Mouse (Mus musculus) inflammation-experienced regulatory T-cells (primary cell): ENCODE measurements around the gene Zfp934. TPM values are rescaled to one million over a fixed set of nuclear protein-coding genes. Genes with fewer than 3 reads are reported as not detected.

Experiments used
- polyA plus RNA-seq, 2 experiments: library from polyadenylated mRNA; unstranded; fragments of 100-300 nt; shearing (Covaris generic); gene quantifications; one replicate each; pipeline ENCODE4 v1.2.1; 2017

Zfp934 gene
- 10 to 100 TPM in 1 of 2 experiments, 1 to 10 TPM in 1; 7.8 to 14.7 TPM for polyA plus RNA-seq

GRCm38 (mm10) chr13:62571099-62571498 is at the start of gene Zfp934:
Gene Zfp934, minus strand, starts transcription at chr13:62571199.

GRCm38 (mm10) chr13:62558189-62559110 is 12.5 kb downstream of the Zfp934 start, which contains the start of gene Zfp935:
Gene Zfp935, minus strand, starts transcription at chr13:62558511.

GRCm38 (mm10) chr13:62466424-62467334 is 104.3 kb downstream of the Zfp934 start, which contains the start of gene Gm49359:
Gene Gm49359, minus strand, starts transcription at chr13:62466832.

Other genes with a start within 250 kb of the Zfp934 start
- gene Gm3604, start 188.0 kb downstream of the Zfp934 start, polyA plus RNA-seq: 1 to 10 TPM; 3.0 to 5.7 TPM
- gene Gm49359, start 104.4 kb downstream of the Zfp934 start, polyA plus RNA-seq: 10 to 100 TPM in 1 of 2 experiments, 1 to 10 TPM in 1; 5.0 to 11.3 TPM
- gene Zfp935, start 12.7 kb downstream of the Zfp934 start, polyA plus RNA-seq: under 1 TPM in 1 of 2 experiments, not detected in 1; 0.18 TPM
- gene 6720489N17Rik, start 53.0 kb upstream of the Zfp934 start, polyA plus RNA-seq: 1 to 10 TPM; 2.6 to 4.7 TPM
- gene Platr25, start 189.5 kb upstream of the Zfp934 start, polyA plus RNA-seq: 10 to 100 TPM; 11.9 to 15.8 TPM
- 1 to 10 TPM; 2.2 to 5.7 TPM for gene Gm5141, start 214.6 kb upstream of the Zfp934 start, polyA plus RNA-seq